Comparison of ENCODE assay signal across 8 mouse cellular contexts in the genomic region with DNA sequence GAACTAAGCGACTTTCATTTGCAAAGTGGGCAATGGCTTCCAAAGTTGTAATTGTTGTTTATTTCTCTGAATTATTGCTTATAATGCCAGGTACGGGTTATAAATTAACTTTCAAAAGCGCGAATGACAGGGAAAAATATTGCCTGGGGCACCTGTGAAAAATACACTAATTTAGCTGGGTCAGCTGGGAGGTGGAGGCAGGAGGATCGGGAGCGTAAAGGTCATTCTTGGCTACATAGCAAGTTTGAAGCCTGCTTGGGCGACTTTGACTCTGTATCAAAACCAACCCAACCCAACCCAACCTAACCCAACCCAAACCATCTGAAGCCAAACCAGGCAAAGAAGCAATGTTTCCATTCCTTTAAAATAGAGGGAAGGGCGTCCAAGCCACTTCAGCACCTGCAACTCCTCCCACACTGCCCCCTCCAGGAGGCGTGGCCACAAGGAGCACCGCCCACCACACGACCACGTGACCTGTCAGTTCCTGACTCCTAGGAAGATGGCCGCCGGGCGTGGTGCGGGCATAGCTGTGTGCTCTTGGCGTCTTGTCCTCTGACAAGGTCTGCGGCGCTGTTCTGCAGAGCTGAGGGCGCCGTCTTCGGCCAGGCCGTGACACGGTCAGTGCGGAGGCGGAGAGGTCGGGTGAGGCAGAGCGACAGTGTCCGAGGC. TPM values are rescaled to one million over a fixed set of nuclear protein-coding genes. Genes with fewer than 3 reads are reported as not detected.
DNase-seq lines count a peak whose midpoint lies in the region; ATAC-seq lines count a peak whose summit lies in the region.

A gene (plus strand): TSS at position 480 of the 669 bp plus-strand sequence.

- H3K4me3 ChIP-seq in hindbrain, embryonic 16.5 days (ENCODE audit: low read length), result peak within 1 kb of the TSS; percentile 86
- H3K4me3 ChIP-seq in macrophage (ENCODE audit: inconsistent target), result peak within 1 kb of the TSS; percentile 87

- DNase-seq in T-cell, adult 2 months (ENCODE audit: low spot score), result peak; percentile 93
- peak; percentile 95 to 96 for DNase-seq in cerebellum, postnatal 36 days
- DNase-seq in gastrocnemius, adult 18-20 months (ENCODE audit: low spot score), result peak; percentile 96
- peak; percentile 94 for DNase-seq in left cerebral cortex, adult 18-20 months (ENCODE audit: low spot score in 2 of 2)
- DNase-seq in right cerebral cortex, adult 18-20 months, result peak; percentile 93
- peak; percentile 85 for DNase-seq in urinary bladder, postnatal 10 days (ENCODE audit: low spot score)

- no peaks in the 10 kb centered on the region for H3K36me3 ChIP-seq in hindbrain, embryonic 16.5 days (ENCODE audit: control insufficient read depth, insufficient read depth, low read length)
- H3K36me3 ChIP-seq in macrophage (ENCODE audit: inconsistent target), result 0 out of 2 replicates have a peak, but pooled peaks cover 5% of the 10 kb centered on the region

- peaks cover 7% of the 10 kb centered on the region for H3K4me1 ChIP-seq in hindbrain, embryonic 16.5 days (ENCODE audit: control insufficient read depth, insufficient read depth, low read depth, low read length)

- peak; percentile 91 for ATAC-seq in hindbrain, embryonic 16.5 days

- peak within 1 kb of the TSS; percentile 96 for H3K27ac ChIP-seq in hindbrain, embryonic 16.5 days (ENCODE audit: low read depth, low read length)
- peak within 1 kb of the TSS; percentile 66 for H3K27ac ChIP-seq in macrophage

- no peaks in the 10 kb centered on the region for H3K9me3 ChIP-seq in hindbrain, embryonic 16.5 days (ENCODE audit: control insufficient read depth, low read length)

- peak within 1 kb of the TSS; percentile 51 for H3K4me2 ChIP-seq in hindbrain, embryonic 16.5 days (ENCODE audit: low read length)

- 16% methylated on average over 29 of the region's 29 CpGs for WGBS in hindbrain, embryonic 16.5 days
- 19% methylated on average over 21 of the region's 29 CpGs for WGBS in macrophage (ENCODE audit: missing documents)

- peaks cover 44% of the 10 kb centered on the region for H3K79me2 ChIP-seq in macrophage (ENCODE audit: inconsistent target)

- H3K9ac ChIP-seq in hindbrain, embryonic 16.5 days (ENCODE audit: low read depth, low read length), result peak within 1 kb of the TSS; percentile 83

- H3K27me3 ChIP-seq in hindbrain, embryonic 16.5 days (replicated peaks; ENCODE audit: control insufficient read depth, insufficient read depth, low read length), result no peaks in the 10 kb centered on the region

RNA-seq across cellular contexts. Expression of the gene that starts here (rescaled TPM):
- total RNA-seq in gastrocnemius, adult 18-20 months (2021), result 10 to 100 TPM; 54.0 to 57.9 TPM
- 114 and 142 TPM in 2 replicates for polyA plus RNA-seq in hindbrain, embryonic 16.5 days (2015; fragmentation: Nextera tagmentation; extraction: Ambion mirVana)
- 100 to 1,000 TPM; 322 to 340 TPM for total RNA-seq in left cerebral cortex, adult 18-20 months (2021)
- total RNA-seq in macrophage (2018; cell fraction: chromatin; rRNA removed), result 100 to 1,000 TPM; 202 to 536 (median 413) TPM
- 10 to 100 TPM; 28.5 to 72.5 (median 52.0) TPM for total RNA-seq in macrophage (2018; cell fraction: cytosol; rRNA removed)
- total RNA-seq in macrophage (2018; cell fraction: nucleus; rRNA removed), result 100 to 1,000 TPM; 107 to 326 (median 165) TPM
- 39.9 to 99.7 TPM (median 48.2 TPM) in 3 replicates for polyA plus RNA-seq in macrophage (2018)

Comparison
In these comparisons a context has a peak if more than half of its experiments do, and no peak if none do; other contexts are left out.
1. Peak in every context shown above with its lines: DNase-seq, ATAC-seq, H3K4me3 ChIP-seq and H3K27ac ChIP-seq.
2. RNA of the gene that starts here (total RNA-seq): 322 to 340 TPM in left cerebral cortex, adult 18-20 months; 54.0 to 57.9 TPM in gastrocnemius, adult 18-20 months; every median in the first group is over 4 times any median in the second.